Mouse (Mus musculus) layer of hippocampus, adult 2 months (tissue): ENCODE measurements around the gene Ppp1cc. TPM values are rescaled to one million over a fixed set of nuclear protein-coding genes. Genes with fewer than 3 reads are reported as not detected.
A peak's percentile ranks its signal among the peaks of the same experiment; 100 is the strongest.

Experiments
- DNase-seq, 2 experiments: peaks; one replicate each; pipeline ENCODE4 v3.0.0; 2022; ENCODE audit warnings: low spot score in 2 of 2
- H3K27ac ChIP-seq: fragments of 200-600 bp; 2 replicates; pipeline ENCODE4 v1.8.1; 2022
- H3K4me3 ChIP-seq: fragments of 200-600 bp; 2 replicates; pipeline ENCODE4 v1.8.1; 2022; ENCODE audit warnings: mild to moderate bottlenecking
- CTCF ChIP-seq: fragments of 200-600 bp; conservative IDR thresholded peaks from 2 replicates; pipeline ENCODE4 v1.8.1; 2022; ENCODE audit warnings: antibody characterized with exemption, mild to moderate bottlenecking, moderate library complexity
- long read RNA-seq, 2 experiments: library from polyadenylated mRNA; stranded (forward); transcript quantifications; one replicate each; pipeline ENCODE4 v2.0.0; 2021; ENCODE audit warnings: borderline mapping rate in 2 of 2
- total RNA-seq, 2 experiments: library from RNA; stranded (reverse); gene quantifications; 2 replicates each; pipeline ENCODE4 v1.2.3; 2021

The Ppp1cc gene
- total RNA-seq: 100 to 1,000 TPM; 223 to 228 TPM
- long read RNA-seq, experiment 1, transcript Ppp1cc-203 (6 exons, 2,492 nt): minor isoform, 13 of 111 reads
- long read RNA-seq, experiment 1, transcript Ppp1cc-202 (7 exons, 2,384 nt): major isoform, 79 of 111 reads
- long read RNA-seq, experiment 1, partial matches to known transcripts: 4 of 111 reads
- long read RNA-seq, experiment 1, other reads (novel, unspliced or antisense): 11 of 111 reads
- long read RNA-seq, experiment 2, transcript Ppp1cc-201 (8 exons, 1,442 nt): minor isoform, 15 of 148 reads
- long read RNA-seq, experiment 2, transcript Ppp1cc-202 (7 exons, 2,384 nt): major isoform, 106 of 148 reads
- long read RNA-seq, experiment 2, transcript Ppp1cc-203 (6 exons, 2,492 nt): minor isoform, 7 of 148 reads
- long read RNA-seq, experiment 2, partial matches to known transcripts: 5 of 148 reads
- long read RNA-seq, experiment 2, other reads (novel, unspliced or antisense): 13 of 148 reads

GRCm38 (mm10) chr5:122157827-122158381 lies at the start of gene Ppp1cc:
Gene Ppp1cc, plus strand, starts transcription at chr5:122158278.
- peak within 1 kb of the TSS; percentile 98 for H3K4me3 ChIP-seq
- peak; percentile 64 for TF ChIP-seq CTCF
- H3K27ac ChIP-seq: peak within 1 kb of the TSS; percentile 92
- DNase-seq: peak; percentile 88 to 92

DNA sequence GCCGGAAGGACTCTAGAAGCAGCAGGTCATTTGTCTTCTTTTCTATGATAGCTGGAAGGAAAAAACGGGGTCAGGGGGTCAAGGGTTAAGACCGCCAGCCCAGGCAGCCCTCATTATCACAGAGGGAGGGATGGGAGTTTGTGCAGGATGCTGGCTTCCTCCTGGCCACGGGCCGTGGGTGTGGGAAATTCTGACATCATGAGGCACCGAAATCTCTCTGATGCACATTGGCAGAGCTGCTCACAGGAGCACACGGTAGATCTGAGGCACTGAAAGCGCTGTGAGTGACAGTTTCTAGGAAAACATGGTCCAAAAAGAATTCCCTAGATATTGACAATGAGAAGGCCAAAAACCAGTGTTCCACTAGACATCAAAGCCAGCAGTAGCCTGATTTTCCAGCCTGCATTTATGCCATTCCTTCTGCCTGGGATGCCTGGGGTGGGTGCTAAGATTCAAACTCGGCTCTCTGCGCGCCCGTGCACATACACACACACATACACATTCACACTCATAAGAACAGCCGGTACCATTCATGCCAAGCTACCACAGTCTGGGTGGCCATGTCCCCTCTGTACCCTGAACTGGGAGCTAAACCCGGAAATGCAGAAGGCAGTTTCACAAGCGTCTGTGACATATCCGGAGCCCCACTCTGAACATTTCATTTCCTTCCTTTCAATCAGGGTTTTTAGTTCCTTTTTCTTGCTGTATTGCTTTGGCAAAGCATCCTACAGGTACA lies 48.6 kb upstream of the Ppp1cc start:
- Histone ChIP-seq H3K4me3 (no peak overlapping the region), H3K27ac (no peak overlapping the region; the same call in 1 of the 2 replicates)
- TF ChIP-seq CTCF: no peak
- no peak for DNase-seq

DNA sequence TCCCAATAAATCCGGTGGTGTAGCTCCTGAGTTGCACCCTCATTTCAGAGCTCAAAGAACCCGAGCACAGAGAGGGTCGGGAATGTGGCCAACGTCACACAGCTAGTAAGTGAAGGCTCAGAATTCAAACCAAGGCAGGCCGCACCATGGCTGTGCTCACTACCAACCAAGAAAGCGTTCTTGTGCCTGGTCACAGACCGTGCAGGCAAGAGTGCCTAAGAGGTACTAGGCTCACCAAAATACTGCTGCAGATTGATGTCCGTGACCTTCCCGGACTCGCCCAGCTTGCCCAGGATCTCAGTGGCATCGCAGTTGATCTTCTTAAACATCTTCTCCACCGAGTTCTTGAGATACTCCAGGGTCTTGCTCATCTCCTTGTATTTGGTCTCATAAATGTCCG lies 47.5 kb upstream of the Ppp1cc start:
- Histone ChIP-seq H3K27ac (no peak overlapping the region), H3K4me3 (no peak overlapping the region)
- no peak for DNase-seq
- TF ChIP-seq CTCF: no peak

GRCm38 (mm10) chr5:122111091-122111932 lies 46.8 kb upstream of the Ppp1cc start:
- no peak for DNase-seq
- Histone ChIP-seq H3K4me3 (no peak overlapping the region), H3K27ac (no peak overlapping the region)
- TF ChIP-seq CTCF: peak; percentile 17; the same call in 1 of the 2 replicates

- no peak; the same call in 1 of the 2 replicates for TF ChIP-seq CTCF
- H3K27ac ChIP-seq: no peak overlapping the region
- H3K4me3 ChIP-seq: no peak overlapping the region
- DNase-seq: no peak
Observed at GRCm38 (mm10) chr5:122111933-122112248, 46.2 kb upstream of the Ppp1cc start.

DNA sequence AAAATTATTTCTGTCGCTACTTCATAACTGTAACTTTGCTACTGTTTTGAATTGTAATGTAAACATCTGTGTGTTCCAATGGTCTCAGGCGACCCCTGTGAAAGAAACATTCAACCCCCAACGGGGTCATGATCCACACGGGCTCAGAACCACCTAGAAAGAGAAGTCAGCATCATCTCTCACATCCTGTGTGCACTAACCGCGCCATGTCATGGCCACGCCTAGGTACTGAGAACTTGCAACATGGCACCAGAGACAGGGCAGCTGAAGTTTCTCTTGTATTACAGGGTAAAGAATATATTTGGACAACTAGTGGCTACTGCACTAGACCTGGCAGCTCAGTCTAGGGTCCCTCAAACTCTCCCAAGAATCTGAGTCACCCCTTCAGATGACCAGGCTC lies 44.6 kb upstream of the Ppp1cc start:
- H3K27ac ChIP-seq: no peak overlapping the region
- no peak overlapping the region for H3K4me3 ChIP-seq
- DNase-seq: no peak
- no peak for TF ChIP-seq CTCF

GRCm38 (mm10) chr5:122114176-122114575 lies 43.9 kb upstream of the Ppp1cc start:
- peak; percentile 32 to 71 for DNase-seq
- H3K27ac ChIP-seq: no peak overlapping the region
- no peak overlapping the region for H3K4me3 ChIP-seq
- peak; percentile 88 for TF ChIP-seq CTCF

- DNase-seq: no peak
- Histone ChIP-seq H3K4me3 (no peak overlapping the region), H3K27ac (no peak overlapping the region)
- no peak for TF ChIP-seq CTCF
Observed at GRCm38 (mm10) chr5:122115266-122115763, 42.8 kb upstream of the Ppp1cc start.

DNA sequence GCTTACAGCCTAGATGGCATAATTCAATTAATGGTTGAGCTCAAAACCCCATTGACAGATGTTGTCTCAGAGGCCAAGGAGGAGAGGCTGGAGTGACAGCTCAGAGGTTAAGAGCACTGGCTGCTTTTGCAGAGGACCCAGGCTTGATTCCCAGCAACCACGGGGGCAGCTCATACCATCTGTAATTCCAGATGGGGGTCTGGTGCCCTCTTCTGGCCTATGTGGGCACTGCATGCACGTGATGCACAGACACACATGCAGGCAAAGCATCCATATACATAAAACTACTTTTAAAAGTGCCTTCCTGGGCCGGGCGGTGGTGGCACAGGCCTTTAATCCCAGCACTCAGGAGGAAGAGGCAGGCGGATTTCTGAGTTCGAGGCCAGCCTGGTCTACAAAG lies 41.8 kb upstream of the Ppp1cc start:
- peak; percentile 53 for TF ChIP-seq CTCF
- DNase-seq: no peak
- no peak overlapping the region for H3K4me3 ChIP-seq
- no peak overlapping the region for H3K27ac ChIP-seq

DNA sequence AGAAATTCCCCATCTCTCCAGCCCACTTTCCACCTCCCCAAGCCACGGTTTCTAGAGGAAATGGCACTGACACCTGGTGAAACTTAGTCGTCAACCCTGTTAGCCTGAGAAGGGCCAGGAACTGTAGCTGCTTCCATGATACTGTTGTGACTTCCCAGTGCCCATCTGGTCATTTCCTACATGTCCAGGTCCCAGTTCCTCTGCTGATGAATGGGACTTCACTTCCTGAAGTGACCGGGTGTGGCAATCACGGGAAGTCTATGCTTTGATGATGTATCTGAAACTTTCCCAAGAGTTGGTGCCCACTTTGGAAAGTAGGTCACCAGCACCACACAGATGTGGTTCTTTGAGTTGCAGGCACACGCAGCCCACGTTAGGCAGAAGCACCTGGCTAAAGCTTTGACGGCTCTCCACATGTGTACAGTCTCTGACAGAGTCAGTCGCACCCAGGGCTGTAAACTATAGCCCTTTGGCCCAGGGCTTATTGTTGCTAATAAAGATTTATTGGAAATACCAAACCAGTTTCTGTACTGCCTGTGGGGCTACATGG lies 32.8 kb upstream of the Ppp1cc start:
- Histone ChIP-seq H3K27ac (no peak overlapping the region), H3K4me3 (no peak overlapping the region)
- no peak for TF ChIP-seq CTCF
- no peak for DNase-seq

- H3K27ac ChIP-seq: peak overlapping the region; percentile 39; the same call in 1 of the 2 replicates
Observed at GRCm38 (mm10) chr5:122129068-122129655, 28.9 kb upstream of the Ppp1cc start.

More at GRCm38 (mm10) chr5:122129068-122129655, 28.9 kb upstream of the Ppp1cc start:
- peak; percentile 90 for TF ChIP-seq CTCF
- peak; percentile 75 to 80 for DNase-seq
- no peak overlapping the region for H3K4me3 ChIP-seq
